Mouse (Mus musculus): ENCODE data around the gene Exoc4.

Exoc4 gene

DNA sequence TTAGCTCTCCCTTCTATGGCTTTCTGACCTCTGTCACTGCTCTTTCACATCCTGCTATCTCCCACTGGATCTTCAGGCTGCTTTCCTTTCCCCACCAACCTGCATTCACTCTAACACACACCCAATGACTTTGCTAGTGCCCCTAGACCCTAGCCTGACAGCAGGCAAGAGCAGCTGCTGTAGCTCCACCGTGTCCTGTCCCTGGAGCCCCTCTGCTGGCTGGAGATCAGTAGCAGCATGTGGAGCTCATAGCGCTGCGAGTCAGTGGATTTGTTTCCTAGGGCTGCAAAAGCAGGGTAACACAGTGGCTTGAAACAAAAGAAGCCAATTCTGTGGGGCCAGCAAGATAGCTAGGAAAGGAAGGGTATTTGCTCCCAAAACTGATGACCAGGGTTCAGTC lies 515.1 kb downstream of the Exoc4 start:
- no peak for DNase-seq (ENCODE audit: low spot score)

DNA sequence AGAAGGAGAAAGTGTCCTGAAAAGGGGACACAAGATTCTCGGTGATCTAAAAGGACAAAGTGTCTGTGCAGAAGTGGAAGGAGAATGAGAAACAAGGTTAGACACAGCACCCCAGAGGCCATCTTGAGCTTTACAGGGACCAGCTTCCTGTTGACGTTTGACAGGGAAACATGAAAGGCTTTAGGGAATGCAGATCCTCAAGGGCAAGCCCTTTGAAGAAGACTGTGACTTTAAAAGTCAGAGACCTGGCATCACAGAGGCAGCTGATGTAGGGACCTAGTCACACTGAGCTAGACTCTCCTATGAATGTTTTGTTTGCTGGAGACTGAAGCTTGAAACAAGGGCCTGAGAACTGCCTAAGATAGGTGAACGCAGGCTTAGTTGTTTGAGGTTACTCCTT lies 520.4 kb downstream of the Exoc4 start:
- DNase-seq (ENCODE audit: low spot score), result no peak

DNA sequence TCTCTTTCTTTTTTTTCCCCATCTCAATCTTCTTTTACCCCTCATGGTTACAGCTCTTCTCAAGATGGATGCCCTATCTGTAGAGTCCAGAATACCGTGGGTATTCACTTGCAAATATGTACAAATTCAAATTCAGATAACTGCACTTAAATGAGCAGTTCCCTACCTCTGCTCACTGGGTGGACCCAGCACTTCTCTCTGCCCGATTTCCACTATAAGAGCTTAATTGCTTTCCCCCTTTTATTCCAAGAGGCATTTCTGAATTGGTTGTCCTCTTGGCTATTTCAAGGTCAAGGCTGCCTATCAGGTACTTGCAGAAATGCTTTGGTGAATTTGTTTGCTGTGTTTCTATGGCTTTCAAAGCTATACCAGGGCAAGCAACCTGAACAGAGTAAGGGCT lies 521.1 kb downstream of the Exoc4 start:
- DNase-seq (ENCODE audit: low spot score), result no peak

DNA sequence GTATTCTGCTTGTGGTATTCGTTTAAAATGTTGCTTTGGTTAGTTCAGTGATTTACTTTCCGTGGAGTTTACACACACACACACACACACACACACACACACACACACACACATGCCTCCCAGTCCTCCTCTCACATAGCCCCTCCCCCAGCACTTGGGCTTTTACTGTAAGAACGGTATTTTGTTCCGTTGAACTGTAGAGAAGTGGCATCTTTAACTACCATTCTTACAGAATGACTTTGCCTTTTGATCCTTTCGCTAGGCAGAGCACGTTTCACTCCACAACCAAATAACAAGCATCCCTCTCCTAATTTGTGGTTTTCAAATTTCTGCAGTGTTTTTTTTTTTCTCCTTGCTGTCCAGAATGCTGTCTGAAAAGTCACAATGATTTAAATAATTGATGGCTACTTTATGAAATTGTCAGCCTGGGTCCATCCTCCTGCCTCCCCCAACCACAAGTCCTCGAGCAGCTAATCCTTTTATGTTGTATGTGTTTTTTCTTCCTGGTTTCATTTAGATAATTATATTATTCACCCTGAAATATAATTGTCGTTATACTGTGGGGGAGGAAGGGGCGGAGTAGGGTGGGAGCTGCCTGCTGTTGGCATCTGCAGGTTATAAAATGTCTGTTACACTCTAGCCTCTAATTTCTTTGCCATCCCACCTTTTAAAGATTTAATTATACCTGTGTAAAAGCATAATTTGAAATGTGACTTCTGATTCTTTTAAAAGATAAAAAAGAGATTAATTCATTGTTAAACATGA lies 523.8 kb downstream of the Exoc4 start:
- no peak for DNase-seq (ENCODE audit: low spot score)

DNA sequence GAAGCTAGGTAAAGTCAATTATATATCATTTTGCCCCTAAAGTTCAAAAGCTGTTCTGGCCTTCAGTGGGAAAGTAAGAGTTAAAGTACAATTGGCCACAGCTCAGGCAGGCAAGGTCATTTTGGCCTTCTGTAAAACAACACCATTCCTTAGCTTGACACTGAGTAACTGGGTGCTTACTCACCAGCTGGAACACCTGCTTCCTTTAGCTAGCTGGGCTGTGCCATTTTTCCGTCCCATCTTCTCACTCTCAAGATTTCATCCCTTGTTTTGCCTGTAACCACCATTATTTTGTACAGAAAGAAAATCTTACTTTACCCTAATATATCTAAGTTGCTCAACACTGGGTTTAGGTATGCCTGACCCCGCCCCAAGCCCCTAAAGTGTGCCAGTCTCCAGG lies 543.7 kb downstream of the Exoc4 start:
- no peak for DNase-seq (ENCODE audit: low spot score)

DNA sequence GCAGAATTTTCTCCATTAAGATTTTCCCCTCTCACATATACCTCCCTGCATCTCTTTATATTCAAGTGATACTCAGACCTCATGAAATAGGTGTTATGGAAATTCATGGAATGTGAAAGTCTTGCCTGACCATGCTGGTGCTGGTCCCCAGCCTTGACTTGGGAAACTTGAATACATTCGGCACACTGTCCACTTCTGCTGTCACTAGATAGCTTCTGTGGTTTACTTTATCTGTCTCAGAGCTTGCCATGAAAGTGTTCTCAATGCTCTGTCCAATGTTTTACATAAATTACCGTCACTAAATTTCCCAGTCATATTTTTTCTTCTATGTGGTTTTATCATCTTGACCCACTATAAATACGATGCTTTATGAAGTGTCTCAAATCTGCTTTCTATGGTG lies 552.4 kb downstream of the Exoc4 start:
- no peak for DNase-seq (ENCODE audit: low spot score)

DNA sequence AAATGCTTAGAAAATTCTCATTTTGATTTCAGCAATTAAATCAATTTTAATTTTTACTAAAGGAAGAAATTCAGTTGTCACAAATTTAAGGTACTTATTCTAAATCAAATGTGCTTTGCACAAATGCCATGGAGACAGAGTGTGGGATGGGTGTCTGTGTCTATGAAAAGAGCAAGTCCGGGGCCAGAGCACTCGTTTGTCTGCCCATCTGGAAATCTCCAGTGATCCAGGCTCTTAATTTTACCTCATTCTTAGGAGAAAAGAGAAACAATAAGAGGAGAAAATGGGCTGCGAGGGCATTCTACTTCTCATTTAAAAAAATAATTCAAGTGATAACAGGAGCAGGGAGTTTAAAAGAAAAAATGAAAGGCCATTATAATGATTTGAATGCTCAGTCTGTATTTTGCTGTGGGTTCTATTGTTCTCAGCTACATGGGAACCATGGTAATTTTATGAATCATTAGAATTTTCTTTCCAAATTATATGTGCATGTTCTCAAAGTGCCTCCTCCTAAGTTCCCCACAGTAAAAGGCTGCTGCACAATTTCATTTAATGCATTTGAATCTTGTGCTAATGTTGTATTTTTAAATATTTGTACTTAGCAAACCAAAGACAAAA lies 554.7 kb downstream of the Exoc4 start:
- no peak for DNase-seq (ENCODE audit: low spot score)

DNA sequence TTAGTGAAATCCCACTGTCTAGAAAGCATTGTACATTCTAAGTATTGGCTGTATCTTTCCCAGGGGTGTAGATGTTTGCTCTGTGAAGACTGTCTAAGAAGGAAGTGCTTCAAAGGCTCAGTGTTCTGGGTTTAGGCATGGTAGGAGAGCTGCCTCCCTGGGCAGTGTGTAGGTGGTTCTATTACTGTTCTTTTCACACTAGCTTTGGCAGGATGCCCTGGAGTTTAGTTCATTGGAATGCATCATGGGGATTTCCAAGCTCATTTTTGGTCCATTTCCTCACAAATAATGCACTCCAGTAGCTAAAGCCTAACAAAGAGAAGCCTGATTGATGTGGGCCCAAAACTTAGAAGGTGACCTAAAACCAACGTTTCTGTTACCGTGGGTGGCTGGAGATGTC lies 555.9 kb downstream of the Exoc4 start:
- no peak for DNase-seq (ENCODE audit: low spot score)

DNA sequence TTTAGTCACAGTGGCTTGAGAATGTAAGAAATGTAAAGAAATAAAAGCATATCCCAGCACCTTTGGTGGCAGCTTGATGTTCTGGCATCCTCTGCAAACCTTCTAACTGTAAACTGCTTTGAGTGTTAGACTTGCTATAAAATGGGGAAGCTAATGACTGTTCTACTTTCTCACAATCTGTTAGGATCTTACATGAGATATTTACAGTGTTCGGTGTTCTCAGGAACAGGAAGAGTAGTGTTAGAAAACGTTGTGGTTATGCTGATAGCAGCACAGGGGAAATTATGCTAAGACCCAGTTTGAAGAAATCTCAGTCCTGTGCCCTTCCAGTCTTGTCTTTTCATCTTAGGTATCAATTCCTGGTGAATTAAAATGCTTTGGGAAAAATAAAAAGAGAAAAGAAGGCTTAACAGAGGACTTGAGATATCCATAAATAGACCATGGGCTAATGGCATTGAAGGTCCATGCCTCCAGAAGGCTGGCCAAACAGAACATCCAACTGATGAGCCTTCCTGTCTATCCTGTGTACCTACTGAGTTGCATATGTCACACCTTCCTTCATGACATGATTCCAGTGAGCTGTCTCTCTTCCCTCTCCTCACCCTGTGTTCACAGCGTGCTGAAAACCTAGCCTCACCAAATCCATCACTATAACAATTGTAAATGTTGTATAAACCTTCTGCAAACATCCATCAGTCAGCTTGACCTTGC lies 557.3 kb downstream of the Exoc4 start:
- no peak for DNase-seq (ENCODE audit: low spot score)

DNA sequence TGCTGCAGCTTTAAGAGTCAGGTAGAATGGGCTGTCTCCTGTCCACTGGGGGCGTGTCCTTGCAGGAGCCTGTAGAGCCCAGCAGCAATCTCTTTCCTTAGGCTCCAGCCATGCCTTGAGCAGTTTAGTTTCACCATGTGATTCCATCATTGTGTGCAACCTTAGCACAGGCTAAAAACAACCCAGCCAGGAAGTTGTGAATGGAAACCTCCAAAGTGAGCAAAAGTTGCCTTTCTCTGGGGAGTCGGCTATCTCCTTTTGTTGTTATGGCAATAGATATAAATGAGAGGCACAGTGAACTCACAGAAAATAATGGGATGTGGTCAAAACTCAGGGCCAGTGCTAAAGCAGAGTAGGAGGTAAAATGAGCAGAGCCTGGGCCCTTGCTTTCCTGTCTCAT lies 565.5 kb downstream of the Exoc4 start:
- DNase-seq (ENCODE audit: low spot score), result no peak

DNA sequence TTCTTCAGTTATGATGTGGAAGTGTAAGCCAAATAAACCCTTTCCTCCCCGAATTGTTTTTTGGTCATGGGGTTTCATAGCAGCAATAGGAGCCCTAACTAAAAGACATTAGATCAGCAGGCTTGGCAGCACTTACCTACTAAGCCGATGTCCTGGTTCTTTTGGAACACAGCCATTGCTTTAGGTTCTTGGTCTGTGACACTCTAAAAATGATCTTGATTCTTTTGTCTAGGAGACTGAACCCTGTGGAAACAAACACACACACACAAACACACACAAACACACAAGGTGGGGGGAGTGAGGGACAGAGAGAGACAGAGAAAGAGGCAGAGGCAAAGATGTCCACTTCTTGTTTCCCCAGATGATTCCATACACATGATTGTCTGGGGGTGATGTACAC lies 574.3 kb downstream of the Exoc4 start:
- no peak for DNase-seq (ENCODE audit: low spot score)

DNA sequence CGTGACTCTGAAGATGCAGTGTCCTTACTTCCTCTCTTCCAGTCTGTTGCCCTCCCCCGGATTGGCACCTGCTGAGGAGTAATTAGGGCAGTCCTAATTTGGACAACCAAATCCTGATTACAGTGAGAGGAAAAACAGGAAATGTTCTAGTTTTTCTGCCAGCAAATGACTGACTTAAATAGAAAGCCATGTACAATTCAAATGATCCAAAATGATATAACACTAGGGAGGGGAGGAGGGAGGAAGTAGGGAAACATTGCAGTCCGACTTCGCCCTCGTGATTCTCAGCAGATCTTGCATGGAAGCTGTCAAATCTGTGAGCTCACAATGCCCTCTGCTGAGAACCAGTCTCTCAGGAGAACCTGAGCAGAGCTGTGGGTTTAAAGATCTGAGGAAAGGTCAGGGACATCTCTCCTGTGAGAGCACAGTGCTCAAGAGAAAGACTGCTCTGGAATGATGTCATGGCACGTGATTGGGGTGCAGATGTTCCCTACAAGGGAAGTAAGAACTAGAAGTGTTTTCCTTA lies 575.0 kb downstream of the Exoc4 start:
- no peak for DNase-seq (ENCODE audit: low spot score)

DNA sequence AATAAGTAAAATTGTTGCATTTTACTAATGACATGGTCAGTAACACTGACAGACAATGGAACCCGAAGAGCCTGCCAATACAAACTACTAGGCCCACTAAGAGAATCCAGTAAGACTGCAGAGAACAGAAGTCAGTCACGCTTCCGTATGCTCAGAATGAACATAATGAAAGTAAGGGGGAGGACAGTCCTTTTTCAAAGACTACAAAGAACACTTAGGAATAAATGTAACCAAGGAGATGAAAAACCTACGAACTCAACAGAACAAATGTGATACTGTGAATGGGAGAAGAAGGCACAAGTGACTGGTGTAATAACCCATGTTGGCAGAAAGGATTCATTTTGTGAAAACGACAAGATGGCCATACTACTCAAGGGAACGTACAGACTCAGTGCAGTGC lies 579.6 kb downstream of the Exoc4 start:
- no peak for DNase-seq (ENCODE audit: low spot score)

DNA sequence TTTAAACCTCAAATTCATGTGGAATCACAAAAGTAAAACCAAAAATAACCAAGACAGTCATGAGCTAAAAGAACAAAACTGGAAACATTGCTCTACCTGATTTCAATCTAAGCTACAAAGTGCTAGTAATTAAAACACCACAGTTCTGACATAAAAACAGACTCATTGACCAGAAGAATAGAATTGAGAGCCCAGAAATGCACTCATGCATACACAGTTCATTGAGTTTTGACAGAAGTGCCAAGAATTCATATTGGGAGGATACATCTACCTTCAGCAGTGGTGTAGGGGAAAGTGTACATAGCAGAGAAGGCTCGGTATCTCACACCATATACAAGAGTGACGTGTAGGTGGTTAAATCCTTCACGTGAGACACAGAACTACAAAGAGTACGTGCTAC lies 580.4 kb downstream of the Exoc4 start:
- no peak for DNase-seq (ENCODE audit: low spot score)

DNA sequence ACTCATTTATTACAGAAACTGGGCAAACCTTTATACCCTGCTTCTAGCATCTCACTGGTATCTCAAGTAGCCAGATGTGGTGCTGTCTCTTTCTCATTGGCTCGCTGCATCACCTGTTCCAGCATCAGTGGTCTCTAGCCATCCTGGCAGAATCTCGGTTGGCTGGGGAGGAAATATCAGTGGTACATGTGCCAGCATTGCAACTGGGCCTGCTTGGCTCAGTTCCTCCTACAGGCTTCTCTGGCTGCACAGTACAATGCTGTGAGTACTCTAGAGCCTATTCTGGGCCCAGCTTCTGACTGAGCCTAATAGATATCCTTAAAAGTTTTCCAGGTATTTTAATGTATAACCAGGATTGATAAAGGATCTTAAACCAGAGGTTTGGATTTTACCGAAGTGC lies 582.4 kb downstream of the Exoc4 start:
- DNase-seq (ENCODE audit: low spot score), result no peak

DNA sequence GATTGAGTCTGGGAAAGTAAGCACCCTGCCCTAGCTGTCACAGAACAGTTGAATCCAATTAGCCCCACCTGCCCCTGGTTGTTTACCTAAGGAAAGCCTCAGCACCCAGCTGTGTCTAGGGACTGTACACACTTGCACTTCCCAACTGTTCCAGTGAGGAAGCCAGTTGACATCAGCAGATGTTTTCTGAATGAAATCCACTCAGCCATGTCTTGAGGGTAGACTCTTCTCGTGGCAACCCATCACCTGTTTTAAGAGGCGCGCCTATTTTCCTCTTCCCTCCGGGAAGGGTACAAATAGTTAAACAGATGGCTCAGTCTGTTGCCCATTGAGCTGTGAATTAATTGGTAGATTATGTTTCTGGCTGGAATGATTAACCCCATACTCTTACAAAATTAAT lies 584.1 kb downstream of the Exoc4 start:
- no peak for DNase-seq (ENCODE audit: low spot score)

DNA sequence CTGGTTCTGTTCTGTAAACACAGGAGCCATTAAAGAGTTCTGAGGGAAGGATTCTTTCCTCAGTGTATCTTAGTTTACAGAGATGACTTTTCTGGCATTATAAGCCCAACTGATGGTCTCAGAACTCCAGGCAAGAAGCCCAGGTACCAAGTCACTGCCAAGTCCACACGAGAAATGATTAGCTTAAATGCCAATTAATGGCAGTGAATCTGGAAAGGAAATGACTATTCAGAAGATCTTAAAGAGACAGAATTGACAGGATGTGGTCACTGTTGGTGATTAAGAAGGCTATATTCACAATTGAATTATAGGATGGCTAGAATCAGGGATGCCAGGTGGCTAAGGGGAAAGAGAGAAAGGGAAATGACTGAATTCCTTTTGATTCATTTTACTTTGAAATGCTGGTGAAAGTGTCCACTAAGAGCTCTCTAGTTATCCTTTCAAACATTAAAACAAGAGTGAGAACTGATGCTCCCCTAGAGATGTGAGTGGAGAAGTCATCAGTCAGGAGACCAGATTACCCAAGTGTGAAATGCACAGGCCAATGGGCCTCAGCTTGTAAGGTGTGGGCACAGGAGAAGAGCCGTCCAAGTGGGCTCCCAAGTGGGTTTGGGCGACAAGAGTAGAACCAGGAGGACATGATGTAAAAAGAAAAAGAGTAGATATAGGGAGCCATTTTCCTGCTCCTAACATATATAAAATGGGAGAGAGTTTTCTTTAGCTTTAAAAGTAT lies 587.3 kb downstream of the Exoc4 start:
- no peak for DNase-seq (ENCODE audit: low spot score)

DNA sequence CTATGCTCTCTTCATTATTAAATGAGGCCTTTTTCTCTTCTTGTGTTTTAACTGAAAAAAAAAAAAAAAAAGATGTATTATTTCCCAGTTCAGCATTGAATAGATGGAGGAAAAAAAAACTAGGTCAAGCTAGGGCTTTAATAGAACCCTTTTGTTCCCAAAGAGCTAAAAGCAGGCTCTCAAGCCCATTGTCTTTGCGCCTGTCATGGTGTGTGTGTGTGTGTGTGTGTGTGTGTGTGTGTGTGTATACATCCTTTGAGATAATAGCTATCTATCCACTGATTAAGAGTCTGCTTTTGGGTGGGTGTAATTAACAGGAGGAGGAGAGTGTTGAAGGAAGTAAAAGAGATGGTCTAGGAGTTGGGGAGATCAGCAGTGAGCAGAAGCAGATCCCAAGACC lies 594.0 kb downstream of the Exoc4 start:
- no peak for DNase-seq (ENCODE audit: low spot score)

DNA sequence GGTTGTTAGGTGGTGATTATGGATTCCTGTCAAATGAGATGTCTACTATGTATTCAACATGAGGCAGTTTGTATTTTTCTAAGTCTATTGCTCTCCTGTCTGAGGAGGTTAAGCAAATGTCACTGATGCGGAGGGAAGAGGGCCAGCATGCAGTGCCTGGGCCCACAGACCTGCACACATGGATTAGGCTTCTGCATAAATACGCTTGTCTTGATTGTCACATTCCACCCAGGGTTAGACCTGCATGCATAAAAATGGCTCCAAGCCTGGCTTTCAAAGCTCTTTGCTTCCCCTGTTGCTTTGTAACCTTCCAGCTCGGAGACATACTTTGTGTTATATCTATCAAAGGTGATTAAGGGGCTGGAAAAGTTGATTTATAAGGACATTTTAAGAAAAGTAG lies 610.2 kb downstream of the Exoc4 start:
- no peak for DNase-seq (ENCODE audit: low spot score)

DNA sequence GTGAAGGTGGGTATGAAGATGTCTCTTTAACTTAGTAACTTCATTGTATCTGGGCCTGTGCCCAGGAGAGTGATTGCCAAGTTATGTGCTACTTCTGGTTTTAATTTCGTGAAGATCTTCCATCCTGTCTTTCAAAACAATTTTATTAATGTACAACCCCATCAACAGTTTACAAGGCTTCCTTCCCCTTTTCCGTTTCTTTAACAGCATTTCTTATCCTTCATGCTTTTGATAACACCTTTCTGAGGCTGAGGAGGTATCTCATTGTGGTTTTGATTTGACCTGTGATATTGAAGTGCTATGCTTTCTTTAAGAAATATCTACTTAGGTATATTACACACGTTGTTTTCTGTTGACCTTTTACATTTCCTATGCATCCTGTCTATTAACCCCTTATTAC lies 616.9 kb downstream of the Exoc4 start:
- no peak for DNase-seq (ENCODE audit: low spot score)

DNA sequence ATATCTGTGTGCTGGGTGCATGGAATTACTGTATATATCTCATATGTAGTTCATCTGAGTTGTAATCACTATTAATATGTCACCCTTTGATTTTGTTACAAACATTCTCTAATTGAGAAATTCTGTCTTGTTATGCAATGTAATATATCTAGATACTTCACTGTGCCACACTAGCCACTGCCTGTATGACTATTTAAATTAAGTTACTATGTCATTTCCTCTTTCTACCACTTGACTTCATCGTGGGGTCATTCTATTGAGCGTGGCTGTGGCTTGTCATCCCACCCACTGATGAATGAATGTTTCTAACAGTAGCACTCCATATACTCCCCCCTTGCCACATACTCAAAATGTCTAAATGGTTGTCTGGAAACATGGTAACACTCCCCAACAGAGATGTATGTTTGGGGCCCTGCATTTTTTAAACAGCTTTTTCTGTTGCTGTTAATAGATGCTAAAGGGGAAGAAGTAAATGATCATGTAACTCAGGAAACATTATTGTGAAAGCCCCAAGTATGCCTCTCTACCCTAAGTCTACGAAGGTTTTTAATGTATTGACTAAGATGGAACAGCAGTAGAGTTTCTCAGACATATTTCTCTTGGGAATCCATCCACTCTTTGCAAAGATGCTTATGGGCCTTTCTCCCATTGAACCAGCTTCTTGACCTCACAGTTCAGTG lies 618.2 kb downstream of the Exoc4 start:
- no peak for DNase-seq (ENCODE audit: low spot score)

DNA sequence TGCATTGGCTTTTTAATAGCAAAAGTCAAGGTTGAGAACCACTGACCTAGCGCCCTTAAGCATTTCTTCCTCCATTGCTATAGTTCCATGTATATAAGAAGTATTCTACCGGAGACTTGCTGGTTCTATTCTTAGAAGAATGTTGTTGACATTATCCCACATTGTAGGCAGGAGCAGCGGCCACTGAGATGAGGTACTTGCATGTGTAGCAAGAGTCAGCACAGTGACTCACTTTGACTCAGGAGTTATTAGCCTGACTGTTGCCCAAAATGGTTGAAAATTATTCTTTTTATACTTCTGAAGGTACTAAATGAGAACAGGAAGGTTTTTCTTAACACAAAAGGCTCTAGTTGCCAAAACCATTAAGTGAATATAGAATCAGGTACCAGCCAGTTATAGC lies 620.4 kb downstream of the Exoc4 start:
- no peak for DNase-seq (ENCODE audit: low spot score)

Measured in urinary bladder, postnatal 25 days (tissue).